Mouse (Mus musculus): ENCODE data around the gene Uba3. TPM values are rescaled to one million over a fixed set of nuclear protein-coding genes. Genes with fewer than 3 reads are reported as not detected.
A peak's percentile ranks its signal among the peaks of the same experiment; 100 is the strongest.

The Uba3 gene
- polyA plus RNA-seq, 1 experiment from 2014 or later: 84.8 TPM

- ATAC-seq (ENCODE audit: low FRiP score): peak; percentile 76
- Histone ChIP-seq H3K27ac (replicated peaks) (peak within 1 kb of the TSS; percentile 78), H3K4me1 (peaks cover 23% of the 10 kb centered on the region), H3K4me3 (replicated peaks) (peak within 1 kb of the TSS; percentile 63), H3K27me3 (replicated peaks) (no peaks in the 10 kb centered on the region), H3K36me3 (peaks cover 2% of the 10 kb centered on the region; the same call in 1 of the 2 replicates), H3K9me3 (replicated peaks) (no peaks in the 10 kb centered on the region), H3K9ac (replicated peaks) (peak within 1 kb of the TSS; percentile 77), H3K4me2 (peak within 1 kb of the TSS; percentile 75)
- 13% methylated on average over 32 of the region's 32 CpGs for WGBS
These were observed 4.9 kb upstream of the Uba3 start, which contains the start of gene Arl6ip5 for GRCm38 (mm10) chr6:97210191-97210961. Arl6ip5 (plus strand) TSS chr6:97210689.

GRCm38 (mm10) chr6:97209751-97210150 is 4.3 kb upstream of the Uba3 start:
- H3K27ac ChIP-seq (replicated peaks): no peak overlapping the region
- peaks cover 2% of the 10 kb centered on the region; the same call in 1 of the 2 replicates for H3K36me3 ChIP-seq
- no peak for ATAC-seq (ENCODE audit: low FRiP score)
- no peak overlapping the region for H3K4me3 ChIP-seq (replicated peaks)
- no peak overlapping the region for H3K9ac ChIP-seq (replicated peaks)
- H3K4me1 ChIP-seq: peaks cover 23% of the 10 kb centered on the region
- WGBS: 93% methylated on average over 4 of the region's 4 CpGs
- no peaks in the 10 kb centered on the region for H3K9me3 ChIP-seq (replicated peaks)
- H3K4me2 ChIP-seq: no peak overlapping the region
- H3K27me3 ChIP-seq (replicated peaks): no peaks in the 10 kb centered on the region

DNA sequence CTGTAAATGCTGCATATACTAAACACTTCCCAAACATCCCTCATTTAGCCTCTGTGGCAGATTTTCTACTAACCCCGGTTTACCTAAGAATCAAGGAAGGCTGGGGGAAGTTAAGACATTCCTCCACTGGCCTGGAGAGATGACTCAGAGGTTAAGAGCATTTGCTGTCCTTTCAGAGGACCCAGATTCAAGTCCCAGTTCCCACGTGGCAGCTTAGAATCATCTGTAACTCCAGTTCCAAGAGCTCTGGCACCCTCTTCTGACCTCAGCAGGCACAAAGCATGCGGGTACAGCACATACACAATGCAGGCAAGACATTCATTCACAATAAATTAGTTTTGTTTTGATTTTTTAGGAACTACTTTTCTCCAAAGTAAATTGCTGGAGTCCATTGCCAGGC is 3.8 kb upstream of the Uba3 start:
- Histone ChIP-seq H3K27me3 (replicated peaks) (no peaks in the 10 kb centered on the region), H3K9me3 (replicated peaks) (no peaks in the 10 kb centered on the region), H3K36me3 (no peaks in the 10 kb centered on the region), H3K4me2 (no peak overlapping the region), H3K9ac (replicated peaks) (no peak overlapping the region), H3K4me3 (replicated peaks) (no peak overlapping the region), H3K4me1 (peaks cover 28% of the 10 kb centered on the region), H3K27ac (replicated peaks) (no peak overlapping the region)
- ATAC-seq (ENCODE audit: low FRiP score): no peak
- WGBS: 61% methylated on average over 3 of the region's 3 CpGs

DNA sequence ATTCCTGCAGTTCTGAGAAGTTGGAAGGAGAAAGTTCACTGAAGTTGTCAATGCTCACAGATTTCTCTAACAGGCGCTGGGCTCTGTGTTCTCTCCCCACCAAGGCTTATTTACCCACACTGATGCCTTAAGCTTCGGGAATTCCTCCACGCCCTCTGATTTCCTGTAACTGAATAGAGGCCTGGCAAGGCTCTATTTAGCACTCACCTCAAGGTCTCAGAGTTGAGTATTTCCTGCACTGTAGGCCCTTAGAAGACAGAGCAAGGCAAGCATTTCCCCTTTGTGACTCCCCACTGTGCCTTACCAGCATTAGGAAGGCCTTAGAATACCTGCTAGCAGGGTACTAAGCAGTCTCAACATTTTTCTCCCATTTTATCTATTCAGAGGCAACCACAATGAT is 3.0 kb upstream of the Uba3 start:
- Histone ChIP-seq H3K27me3 (replicated peaks) (no peaks in the 10 kb centered on the region), H3K4me3 (replicated peaks) (no peak overlapping the region), H3K36me3 (no peaks in the 10 kb centered on the region), H3K4me1 (peaks cover 29% of the 10 kb centered on the region), H3K9ac (replicated peaks) (no peak overlapping the region), H3K27ac (replicated peaks) (no peak overlapping the region), H3K4me2 (no peak overlapping the region), H3K9me3 (replicated peaks) (no peaks in the 10 kb centered on the region)
- no peak for ATAC-seq (ENCODE audit: low FRiP score)
- WGBS: 48% methylated on average over 3 of the region's 3 CpGs

DNA sequence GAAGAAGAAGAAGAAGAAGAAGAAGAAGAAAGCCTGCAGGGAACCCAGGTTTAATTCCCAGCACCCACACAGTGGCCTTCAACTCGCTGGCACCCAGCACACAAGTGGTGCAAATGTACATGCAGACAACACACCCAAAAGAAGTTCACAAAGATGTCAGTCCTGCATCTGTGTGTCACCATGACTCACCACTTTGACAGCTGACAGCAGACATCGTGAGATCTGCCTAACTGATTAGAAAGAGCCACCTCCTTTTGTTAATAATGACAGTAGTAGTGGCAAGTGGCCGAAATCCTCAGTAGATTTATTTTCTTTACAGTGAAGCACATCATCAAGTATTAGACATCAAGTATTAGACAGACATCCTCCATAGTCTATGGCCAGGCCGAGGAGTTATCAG is 1.6 kb upstream of the Uba3 start:
- 76% methylated on average over 4 of the region's 4 CpGs for WGBS
- Histone ChIP-seq H3K9ac (replicated peaks) (no peak overlapping the region), H3K9me3 (replicated peaks) (no peaks in the 10 kb centered on the region), H3K27ac (replicated peaks) (no peak overlapping the region), H3K4me2 (no peak overlapping the region), H3K4me3 (replicated peaks) (no peak overlapping the region), H3K4me1 (peaks cover 23% of the 10 kb centered on the region), H3K36me3 (no peaks in the 10 kb centered on the region), H3K27me3 (replicated peaks) (no peaks in the 10 kb centered on the region)
- no peak for ATAC-seq (ENCODE audit: low FRiP score)

GRCm38 (mm10) chr6:97204952-97205351 is 495 bp downstream of the Uba3 start:
- Histone ChIP-seq H3K27me3 (replicated peaks) (no peaks in the 10 kb centered on the region), H3K9ac (replicated peaks) (peak overlapping the region; percentile 86), H3K4me1 (peaks cover 12% of the 10 kb centered on the region), H3K9me3 (replicated peaks) (no peaks in the 10 kb centered on the region), H3K36me3 (no peaks in the 10 kb centered on the region), H3K27ac (replicated peaks) (peak overlapping the region; percentile 87), H3K4me3 (replicated peaks) (peak overlapping the region; percentile 75), H3K4me2 (peak overlapping the region; percentile 59)
- WGBS: under 1% methylated on average over 16 of the region's 16 CpGs
- ATAC-seq (ENCODE audit: low FRiP score): peak; percentile 57

DNA sequence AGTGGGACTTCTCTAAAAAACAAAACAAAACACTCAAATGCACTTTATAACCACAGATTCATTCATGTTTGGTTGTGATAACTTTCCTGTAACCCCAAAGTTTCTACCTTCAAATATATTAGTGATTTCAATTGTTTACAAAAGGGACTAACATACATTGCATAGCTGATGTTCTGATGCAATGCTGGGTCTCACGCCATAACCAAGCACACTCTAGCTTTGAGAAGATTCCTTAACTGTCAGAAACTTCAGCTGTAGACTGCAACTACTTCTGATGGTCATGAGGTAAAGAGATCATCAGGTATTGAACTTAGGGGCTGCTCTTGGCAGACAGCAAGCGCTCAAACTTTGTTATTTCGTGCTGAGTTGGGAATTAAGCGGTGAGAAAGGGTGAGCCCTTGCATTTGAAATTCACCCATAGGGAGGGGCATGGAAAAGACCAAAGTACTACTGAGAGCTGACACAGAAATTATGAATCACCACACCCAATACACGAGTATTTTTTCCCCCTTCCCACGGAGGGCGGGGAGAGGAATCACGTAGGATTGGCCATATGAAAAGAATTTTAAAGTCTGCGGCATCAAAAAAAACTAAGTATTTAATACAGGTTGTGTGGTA is 1.1 kb downstream of the Uba3 start:
- ATAC-seq (ENCODE audit: low FRiP score): no peak
- Histone ChIP-seq H3K9ac (replicated peaks) (peak overlapping the region; percentile 86), H3K27me3 (replicated peaks) (no peaks in the 10 kb centered on the region), H3K4me3 (replicated peaks) (peak overlapping the region; percentile 75), H3K4me1 (peaks cover 12% of the 10 kb centered on the region), H3K9me3 (replicated peaks) (no peaks in the 10 kb centered on the region), H3K4me2 (peak overlapping the region; percentile 59), H3K27ac (replicated peaks) (no peak overlapping the region; the same call in 1 of the 2 replicates), H3K36me3 (no peaks in the 10 kb centered on the region)
- 18% methylated on average over 9 of the region's 9 CpGs for WGBS

DNA sequence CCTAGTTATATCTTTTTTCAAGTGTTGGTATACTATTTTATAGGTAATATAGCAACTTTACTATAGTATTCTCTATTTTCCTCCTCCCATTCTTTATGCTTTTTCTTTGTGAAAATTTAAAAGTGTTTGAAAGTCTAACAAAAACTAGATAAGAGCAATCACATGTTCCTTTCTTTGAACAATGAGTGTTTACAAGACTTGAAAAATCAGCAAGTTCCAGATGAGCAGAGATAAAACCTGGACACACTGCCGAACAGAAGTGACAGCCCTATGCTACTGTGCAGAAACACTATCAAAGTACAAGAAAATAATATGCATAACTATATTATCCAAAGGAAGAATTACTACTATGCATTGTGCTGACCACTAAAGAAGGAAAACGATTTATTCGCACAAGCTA is 3.0 kb downstream of the Uba3 start:
- Histone ChIP-seq H3K4me2 (no peak overlapping the region), H3K4me1 (peaks cover 12% of the 10 kb centered on the region), H3K36me3 (peaks cover 4% of the 10 kb centered on the region), H3K4me3 (replicated peaks) (no peak overlapping the region), H3K9me3 (replicated peaks) (no peaks in the 10 kb centered on the region), H3K9ac (replicated peaks) (no peak overlapping the region), H3K27me3 (replicated peaks) (no peaks in the 10 kb centered on the region), H3K27ac (replicated peaks) (no peak overlapping the region)
- 96% methylated on average over 3 of the region's 3 CpGs for WGBS
- no peak for ATAC-seq (ENCODE audit: low FRiP score)

DNA sequence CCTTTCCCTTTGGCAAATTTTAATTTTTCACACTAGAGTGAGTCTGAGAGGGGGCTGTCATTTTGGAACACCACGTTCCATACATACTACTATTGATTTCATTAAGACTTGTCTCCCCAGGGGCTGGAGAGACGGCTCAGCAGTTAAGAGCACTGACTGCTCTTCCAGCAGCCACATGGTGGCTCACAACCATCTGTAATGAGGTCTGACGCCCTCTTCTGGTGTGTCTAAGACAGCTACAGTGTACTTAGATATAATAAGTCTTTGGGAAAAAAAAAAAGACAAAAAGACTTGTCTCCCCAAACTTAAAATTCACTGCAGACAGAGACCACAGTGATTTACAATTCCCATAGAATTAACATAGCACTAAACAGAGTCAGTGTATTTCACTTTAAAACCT is 5.0 kb downstream of the Uba3 start:
- peaks cover 12% of the 10 kb centered on the region for H3K4me1 ChIP-seq
- peaks cover 23% of the 10 kb centered on the region for H3K36me3 ChIP-seq
- no peak overlapping the region for H3K4me3 ChIP-seq (replicated peaks)
- H3K4me2 ChIP-seq: no peak overlapping the region
- H3K27ac ChIP-seq (replicated peaks): no peak overlapping the region
- 34% methylated on average over 3 of the region's 3 CpGs for WGBS
- no peaks in the 10 kb centered on the region for H3K27me3 ChIP-seq (replicated peaks)
- H3K9me3 ChIP-seq (replicated peaks): no peaks in the 10 kb centered on the region
- H3K9ac ChIP-seq (replicated peaks): no peak overlapping the region
- ATAC-seq (ENCODE audit: low FRiP score): no peak

DNA sequence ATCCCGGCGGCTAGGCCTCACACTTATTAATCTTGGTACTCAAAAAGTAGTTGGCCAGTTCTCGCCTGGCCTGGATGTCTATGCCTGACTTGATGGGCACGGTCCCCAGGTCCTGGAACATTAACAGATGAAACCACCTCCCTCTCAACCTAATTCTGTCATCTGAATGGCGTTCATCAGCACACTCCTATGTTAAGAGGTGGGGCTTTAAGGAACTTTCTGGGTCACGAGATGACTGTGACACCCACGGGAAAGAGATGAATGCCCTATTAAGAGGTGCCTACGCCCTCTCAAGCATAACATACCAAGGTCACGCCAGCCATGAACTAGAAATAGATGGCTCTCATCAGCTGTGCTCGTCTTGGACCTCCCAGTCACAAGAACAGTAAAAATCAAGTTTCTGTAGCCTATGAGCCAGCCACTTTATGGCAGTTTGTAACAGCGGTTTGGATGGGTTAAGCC is 26.0 kb downstream of the Uba3 start:
- 7% methylated on average over 11 of the region's 11 CpGs for WGBS
- Histone ChIP-seq H3K36me3 (peaks cover 17% of the 10 kb centered on the region), H3K4me3 (replicated peaks) (peak overlapping the region; percentile 97)

DNA sequence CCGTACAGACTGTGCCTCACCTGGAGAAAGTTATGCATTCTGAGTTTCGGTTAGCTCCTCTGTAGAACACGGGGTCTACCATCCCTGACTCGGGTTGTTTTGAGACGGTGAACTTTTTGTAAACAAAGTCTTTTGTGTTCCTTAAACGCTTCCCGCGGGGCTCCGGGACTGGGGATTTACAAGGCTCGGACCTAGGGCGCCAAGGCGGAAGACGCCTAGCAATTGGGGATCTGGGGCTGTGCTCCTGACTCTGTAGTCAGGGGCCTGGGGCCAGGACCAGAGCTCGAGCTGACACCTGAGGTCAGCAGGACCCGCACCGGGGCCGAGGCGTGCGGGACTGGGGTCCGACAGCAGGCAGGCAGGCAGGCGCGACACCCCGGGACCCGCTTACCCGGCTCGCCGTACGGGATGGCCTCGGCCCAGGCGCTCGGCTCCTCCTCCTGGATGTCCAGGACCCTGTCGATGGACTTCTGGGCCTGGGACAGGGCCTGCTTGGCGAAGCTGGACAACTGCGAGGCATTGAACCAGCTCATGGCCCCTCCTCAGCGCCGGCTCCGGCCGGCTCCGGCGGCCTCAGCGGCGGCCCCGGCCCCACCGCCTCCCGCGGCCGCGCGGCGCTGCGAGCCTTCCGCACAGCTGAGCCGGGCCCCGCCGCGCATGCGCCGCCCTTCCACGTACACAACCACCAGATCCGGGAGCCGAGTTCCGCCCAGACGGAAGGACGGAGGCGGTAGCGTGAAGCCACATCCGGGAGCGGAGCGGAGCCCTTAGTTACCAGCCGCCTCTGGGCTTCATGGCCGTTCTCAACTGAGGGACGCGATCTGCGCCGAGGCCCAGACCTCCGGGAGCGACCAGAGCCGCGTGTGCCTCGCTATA is 26.7 kb downstream of the Uba3 start, which contains the start of gene Tmf1:
TSS of gene Tmf1 (minus strand) at position 632 of the 876 bp plus-strand sequence.
- H3K4me2 ChIP-seq: peak within 1 kb of the TSS; percentile 79
- H3K9me3 ChIP-seq (replicated peaks): no peaks in the 10 kb centered on the region
- H3K36me3 ChIP-seq: peaks cover 17% of the 10 kb centered on the region
- no peaks in the 10 kb centered on the region for H3K27me3 ChIP-seq (replicated peaks)
- peak within 1 kb of the TSS; percentile 88 for H3K9ac ChIP-seq (replicated peaks)
- peak; percentile 97 for ATAC-seq (ENCODE audit: low FRiP score)
- H3K4me3 ChIP-seq (replicated peaks): peak within 1 kb of the TSS; percentile 97
- under 1% methylated on average over 78 of the region's 80 CpGs for WGBS
- H3K27ac ChIP-seq (replicated peaks): peak within 1 kb of the TSS; percentile 93
- peaks cover 31% of the 10 kb centered on the region for H3K4me1 ChIP-seq

More for the DNA sequence above, 26.0 kb downstream of the Uba3 start:
- no peaks in the 10 kb centered on the region for H3K9me3 ChIP-seq (replicated peaks)
- peak; percentile 63 for ATAC-seq (ENCODE audit: low FRiP score)
- H3K9ac ChIP-seq (replicated peaks): peak overlapping the region; percentile 88
- peak overlapping the region; percentile 79 for H3K4me2 ChIP-seq
- H3K27ac ChIP-seq (replicated peaks): peak overlapping the region; percentile 93
- no peaks in the 10 kb centered on the region for H3K27me3 ChIP-seq (replicated peaks)
- H3K4me1 ChIP-seq: peaks cover 31% of the 10 kb centered on the region
